Mouse (Mus musculus): ENCODE results near the gene Il27ra. TPM values are rescaled to one million over a fixed set of nuclear protein-coding genes. Genes with fewer than 3 reads are reported as not detected.

Gene Il27ra
- polyA plus RNA-seq, 1 experiment, result 0.33 TPM

DNA sequence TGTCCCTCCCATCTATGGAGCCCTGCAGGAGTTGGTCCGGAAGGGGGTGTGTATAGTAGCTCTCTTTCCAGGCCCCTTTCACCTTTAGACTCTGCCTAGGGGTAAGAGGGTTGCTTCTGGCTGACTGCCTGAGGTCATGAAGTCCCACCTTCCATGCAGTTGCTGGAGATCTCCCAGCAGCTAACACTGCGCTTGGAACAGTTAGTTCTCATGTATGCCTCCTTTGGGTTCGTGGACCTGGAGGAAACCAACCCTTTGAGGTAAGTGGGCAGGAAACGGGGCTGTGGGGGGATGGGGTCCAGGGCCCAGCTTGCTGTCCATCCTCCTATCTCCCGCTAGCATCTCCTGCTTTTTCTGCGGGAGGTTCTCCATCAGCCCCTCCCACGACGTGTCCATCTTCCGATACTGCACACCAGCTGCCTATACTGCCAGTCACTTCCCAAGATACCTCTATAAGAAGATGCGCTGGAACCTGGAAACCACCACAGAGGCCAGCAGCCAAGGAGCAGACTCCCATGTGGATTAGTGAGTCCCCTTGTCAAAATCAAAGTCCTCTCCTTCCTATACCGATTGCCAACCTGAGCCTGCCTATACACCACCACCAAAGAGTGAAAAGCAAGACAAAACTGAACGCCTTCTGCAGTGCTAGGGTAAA is 39.3 kb downstream of the Il27ra start:
- H3K4me1 ChIP-seq (ENCODE audit: control insufficient read depth, insufficient read depth, low read length), result peaks cover 5% of the 10 kb centered on the region
- TF ChIP-seq CTCF (IDR thresholded peaks at IDR 0.05; ENCODE audit: extremely low read depth, insufficient read depth, low read length) (no peak), POLR2A (IDR thresholded peaks at IDR 0.05; ENCODE audit: extremely low read depth, insufficient read depth, low read length) (no peak)
- no peak overlapping the region for H3K4me3 ChIP-seq (ENCODE audit: insufficient read depth, low read length)
- H3K27ac ChIP-seq (ENCODE audit: insufficient read depth, low read length), result no peak overlapping the region

DNA sequence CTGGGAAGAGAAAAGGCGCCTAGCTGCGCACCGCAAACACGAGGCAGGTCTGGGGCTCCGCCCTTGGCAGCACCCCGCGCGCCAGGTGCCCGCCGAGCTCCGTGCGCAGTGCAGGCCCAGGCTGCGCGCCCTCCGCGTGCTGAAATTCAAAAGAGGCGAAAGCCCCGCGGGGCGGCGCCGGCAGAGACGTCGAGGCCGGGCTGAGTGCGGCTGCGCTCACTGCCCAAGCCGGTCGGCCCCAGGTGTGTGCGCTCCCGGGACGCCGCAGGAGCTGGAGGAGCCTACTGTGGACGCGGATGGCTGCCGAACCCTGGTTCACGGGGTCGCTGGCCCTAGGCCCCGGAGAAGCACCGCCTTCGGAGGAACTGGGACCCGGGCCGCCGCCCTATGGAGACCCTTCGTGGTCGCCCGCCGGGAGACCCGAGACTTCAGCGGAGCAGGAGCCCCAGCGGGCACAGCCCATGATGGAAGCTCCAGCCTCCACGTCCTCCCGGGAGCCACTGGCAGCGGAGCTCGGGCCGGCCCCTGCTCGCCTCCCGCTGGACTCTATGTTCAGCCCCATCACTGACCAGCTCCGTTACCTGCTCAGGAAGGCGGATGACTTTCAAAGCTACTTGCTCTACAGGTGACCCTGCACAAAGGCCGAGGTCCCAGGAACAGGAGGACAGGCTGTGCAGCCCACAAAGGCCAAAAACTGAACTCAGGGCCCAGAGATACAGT is 40.9 kb downstream of the Il27ra start, which contains the start of gene 1700067K01Rik:
Gene 1700067K01Rik (plus strand): TSS at position 222 of the 720 bp plus-strand sequence.
- H3K4me3 ChIP-seq (ENCODE audit: insufficient read depth, low read length), result no peak within 1 kb of the TSS
- H3K4me1 ChIP-seq (ENCODE audit: control insufficient read depth, insufficient read depth, low read length), result peaks cover 5% of the 10 kb centered on the region
- H3K27ac ChIP-seq (ENCODE audit: insufficient read depth, low read length), result no peak within 1 kb of the TSS
- TF ChIP-seq CTCF (IDR thresholded peaks at IDR 0.05; ENCODE audit: extremely low read depth, insufficient read depth, low read length), result no peak

DNA sequence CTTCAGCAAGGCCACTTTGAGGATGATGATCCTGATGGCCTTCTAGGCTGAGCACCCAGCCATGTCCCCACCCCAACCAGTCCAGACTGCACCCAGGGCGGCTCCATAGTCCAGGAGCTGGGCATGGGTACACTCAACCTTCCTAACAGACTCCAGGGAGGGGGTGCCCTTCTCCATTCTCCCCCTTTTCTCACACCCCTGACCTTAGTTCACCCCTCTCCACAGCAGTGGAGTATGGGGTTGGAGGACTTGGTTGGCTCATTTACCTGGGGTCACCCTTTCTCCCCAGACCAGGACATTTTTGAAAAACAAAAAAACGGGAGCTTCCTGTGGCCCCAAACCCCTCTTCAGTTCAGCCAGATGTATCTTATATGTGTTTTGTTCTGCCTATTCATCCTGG is 42.6 kb downstream of the Il27ra start:
- TF ChIP-seq CTCF (IDR thresholded peaks at IDR 0.05; ENCODE audit: extremely low read depth, insufficient read depth, low read length), result no peak
- no peak for TF ChIP-seq POLR2A (IDR thresholded peaks at IDR 0.05; ENCODE audit: extremely low read depth, insufficient read depth, low read length)
- Histone ChIP-seq H3K4me1 (ENCODE audit: control insufficient read depth, insufficient read depth, low read length) (peaks cover 5% of the 10 kb centered on the region), H3K27ac (ENCODE audit: insufficient read depth, low read length) (no peak overlapping the region), H3K4me3 (ENCODE audit: insufficient read depth, low read length) (no peak overlapping the region)

DNA sequence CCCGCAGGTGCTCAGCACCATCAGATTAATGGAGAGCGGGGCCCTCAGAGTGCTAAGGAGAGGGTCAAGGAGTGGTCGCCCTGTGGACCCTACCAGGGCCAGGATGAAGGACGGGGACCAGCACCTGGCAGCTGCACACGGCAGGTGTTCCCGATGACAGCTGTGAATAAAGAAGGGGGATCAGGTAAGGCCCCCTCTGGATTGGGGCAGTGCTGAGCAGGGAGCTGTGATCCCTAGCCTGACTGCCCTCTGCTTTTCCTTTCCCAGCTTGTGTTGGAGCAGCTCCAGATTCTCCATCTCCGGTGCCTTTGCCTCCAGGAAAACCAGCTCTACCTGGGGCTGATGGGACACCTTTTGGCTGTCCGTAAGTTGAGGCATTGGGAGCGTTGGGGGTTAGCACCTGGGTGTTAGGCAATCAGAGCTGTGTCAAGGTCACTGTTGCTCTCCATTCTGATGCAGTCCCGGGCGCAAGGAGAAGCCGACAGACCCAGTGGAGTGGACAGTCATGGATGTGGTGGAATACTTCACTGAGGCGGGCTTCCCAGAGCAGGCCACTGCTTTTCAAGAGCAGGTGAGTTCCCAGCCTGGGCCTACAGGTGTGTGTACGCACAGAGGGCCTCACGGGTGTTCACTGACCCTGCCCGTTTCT is 43.2 kb downstream of the Il27ra start:
- Histone ChIP-seq H3K4me1 (ENCODE audit: control insufficient read depth, insufficient read depth, low read length) (peaks cover 5% of the 10 kb centered on the region), H3K4me3 (ENCODE audit: insufficient read depth, low read length) (peak overlapping the region; percentile 42; the same call in 1 of the 2 replicates), H3K27ac (ENCODE audit: insufficient read depth, low read length) (no peak overlapping the region)
- TF ChIP-seq POLR2A (IDR thresholded peaks at IDR 0.05; ENCODE audit: extremely low read depth, insufficient read depth, low read length) (no peak), CTCF (IDR thresholded peaks at IDR 0.05; ENCODE audit: extremely low read depth, insufficient read depth, low read length) (no peak)

DNA sequence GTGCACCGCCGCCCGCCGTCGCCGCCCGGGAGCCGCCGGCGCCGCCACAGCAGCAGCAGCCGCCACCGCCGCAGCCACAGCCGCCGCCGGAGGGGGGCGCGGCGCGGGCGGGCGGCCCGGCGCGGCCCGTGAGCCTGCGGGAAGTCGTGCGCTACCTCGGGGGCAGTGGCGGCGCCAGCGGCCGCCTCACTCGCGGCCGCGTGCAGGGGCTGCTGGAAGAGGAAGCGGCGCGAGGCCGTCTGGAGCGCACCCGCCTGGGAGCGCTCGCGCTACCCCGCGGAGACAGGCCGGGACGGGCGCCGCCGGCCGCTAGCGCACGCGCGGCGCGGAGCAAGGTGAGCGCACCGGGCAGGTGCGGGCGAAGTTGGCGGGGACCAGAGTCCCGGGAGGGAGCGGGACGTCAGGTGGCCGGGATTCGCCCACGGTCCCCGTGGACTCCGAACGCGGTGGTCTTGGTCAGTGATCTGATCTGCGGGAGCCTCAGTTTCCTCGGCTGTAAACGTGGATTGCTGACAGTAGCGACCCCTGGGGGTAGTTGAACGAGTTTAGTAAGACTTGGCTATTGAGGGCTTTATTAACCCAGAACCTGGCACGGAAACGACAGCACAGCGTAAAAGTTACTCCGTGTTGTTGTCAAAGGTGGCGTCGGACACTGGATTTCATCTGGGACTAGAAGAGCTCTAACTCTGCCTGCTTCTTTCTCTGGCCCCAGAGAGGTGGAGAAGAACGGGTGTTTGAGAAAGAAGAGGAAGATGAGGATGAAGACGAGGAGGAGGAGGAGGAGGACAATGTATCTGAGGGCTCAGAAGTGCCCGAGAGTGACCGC is 43.9 kb downstream of the Il27ra start:
- no peak for TF ChIP-seq POLR2A (IDR thresholded peaks at IDR 0.05; ENCODE audit: extremely low read depth, insufficient read depth, low read length)
- TF ChIP-seq CTCF (IDR thresholded peaks at IDR 0.05; ENCODE audit: extremely low read depth, insufficient read depth, low read length), result peak; percentile 26; the same call in 1 of the 2 replicates
- Histone ChIP-seq H3K27ac (ENCODE audit: insufficient read depth, low read length) (peak overlapping the region; percentile 68; the same call in 1 of the 2 replicates), H3K4me3 (ENCODE audit: insufficient read depth, low read length) (peak overlapping the region; percentile 42), H3K4me1 (ENCODE audit: control insufficient read depth, insufficient read depth, low read length) (peaks cover 1% of the 10 kb centered on the region; the same call in 1 of the 2 replicates)

DNA sequence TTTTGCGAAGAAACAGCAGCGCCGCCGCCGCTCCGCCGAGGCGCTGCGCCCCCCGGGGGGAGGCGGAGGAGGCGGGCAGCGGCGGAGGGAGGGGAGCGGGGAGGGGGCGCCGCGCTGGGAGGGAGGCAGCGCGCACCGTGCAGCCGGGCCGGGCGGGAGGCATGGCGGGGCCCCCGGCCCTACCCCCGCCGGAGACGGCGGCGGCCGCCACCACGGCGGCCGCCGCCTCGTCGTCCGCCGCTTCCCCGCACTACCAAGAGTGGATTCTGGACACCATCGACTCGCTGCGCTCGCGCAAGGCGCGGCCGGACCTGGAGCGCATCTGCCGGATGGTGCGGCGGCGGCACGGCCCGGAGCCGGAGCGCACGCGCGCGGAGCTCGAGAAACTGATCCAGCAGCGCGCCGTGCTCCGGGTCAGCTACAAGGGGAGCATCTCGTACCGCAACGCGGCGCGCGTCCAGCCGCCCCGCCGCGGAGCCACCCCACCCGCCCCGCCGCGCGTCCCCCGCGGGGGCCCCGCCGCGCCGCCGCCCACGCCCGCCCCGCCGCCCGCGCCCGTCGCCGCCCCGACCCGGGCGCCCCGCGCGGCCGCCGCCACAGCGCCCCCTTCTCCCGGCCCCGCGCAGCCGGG is 44.8 kb downstream of the Il27ra start, which contains the start of gene Samd1:
Gene Samd1 (plus strand): TSS at position 162 of the 631 bp plus-strand sequence.
- no peak for TF ChIP-seq POLR2A (IDR thresholded peaks at IDR 0.05; ENCODE audit: extremely low read depth, insufficient read depth, low read length)
- no peak for TF ChIP-seq CTCF (IDR thresholded peaks at IDR 0.05; ENCODE audit: extremely low read depth, insufficient read depth, low read length)
- H3K27ac ChIP-seq (ENCODE audit: insufficient read depth, low read length), result peak within 1 kb of the TSS; percentile 90
- no peaks in the 10 kb centered on the region for H3K4me1 ChIP-seq (ENCODE audit: control insufficient read depth, insufficient read depth, low read length)
- H3K4me3 ChIP-seq (ENCODE audit: insufficient read depth, low read length), result peak within 1 kb of the TSS; percentile 57

DNA sequence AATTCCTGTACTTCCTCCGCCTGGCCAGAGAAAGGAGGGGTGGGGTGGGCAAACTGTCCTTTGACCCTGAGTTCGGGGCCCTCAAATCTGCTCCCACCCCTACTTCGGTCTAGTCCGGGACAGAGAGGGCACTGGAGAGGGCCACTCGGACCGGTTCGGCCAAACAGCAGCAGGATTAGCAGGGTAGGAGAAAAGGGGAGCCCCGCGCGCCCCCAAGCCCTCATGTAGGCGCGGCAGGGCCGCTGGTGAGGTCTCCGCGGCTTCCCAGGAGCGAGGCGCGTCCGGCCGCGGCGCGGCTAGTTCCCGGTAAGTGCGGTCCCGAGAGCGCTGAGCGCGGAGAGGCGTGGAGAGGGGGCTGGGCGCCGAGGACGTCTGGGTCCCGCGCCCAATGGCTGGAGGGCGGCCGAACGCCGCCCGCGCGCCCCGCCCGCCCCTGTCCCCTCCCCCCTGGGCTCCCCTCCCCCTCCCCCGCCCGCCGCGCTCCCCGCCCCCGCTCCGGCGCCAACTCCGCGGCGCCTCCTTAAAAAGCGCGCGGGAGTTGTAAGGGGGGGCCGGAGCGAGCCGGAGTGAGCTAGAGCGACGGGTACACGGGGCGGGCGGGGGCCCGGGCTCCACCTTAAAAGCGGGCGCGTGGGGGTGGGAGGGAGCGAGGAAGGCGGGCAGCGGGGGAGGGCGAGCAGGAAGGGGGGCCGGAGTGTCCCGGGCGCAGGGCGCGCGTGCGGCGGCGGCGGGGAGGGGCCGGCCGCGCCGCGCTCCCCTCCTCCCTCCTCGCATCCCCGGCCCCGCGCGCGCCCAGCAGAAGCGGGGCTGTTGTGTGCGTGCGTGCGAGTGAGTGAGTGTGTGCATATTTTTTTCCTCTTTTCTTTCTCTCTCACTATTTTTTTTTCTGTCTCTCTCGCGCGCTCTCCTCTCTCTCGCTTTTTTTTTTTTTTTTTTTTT is 45.6 kb downstream of the Il27ra start:
- Histone ChIP-seq H3K27ac (ENCODE audit: insufficient read depth, low read length) (peak overlapping the region; percentile 90), H3K4me3 (ENCODE audit: insufficient read depth, low read length) (peak overlapping the region; percentile 57), H3K4me1 (ENCODE audit: control insufficient read depth, insufficient read depth, low read length) (no peaks in the 10 kb centered on the region)
- TF ChIP-seq POLR2A (IDR thresholded peaks at IDR 0.05; ENCODE audit: extremely low read depth, insufficient read depth, low read length) (0 out of 2 replicates have a peak, but pooled peaks have one; percentile 62), CTCF (IDR thresholded peaks at IDR 0.05; ENCODE audit: extremely low read depth, insufficient read depth, low read length) (no peak)

DNA sequence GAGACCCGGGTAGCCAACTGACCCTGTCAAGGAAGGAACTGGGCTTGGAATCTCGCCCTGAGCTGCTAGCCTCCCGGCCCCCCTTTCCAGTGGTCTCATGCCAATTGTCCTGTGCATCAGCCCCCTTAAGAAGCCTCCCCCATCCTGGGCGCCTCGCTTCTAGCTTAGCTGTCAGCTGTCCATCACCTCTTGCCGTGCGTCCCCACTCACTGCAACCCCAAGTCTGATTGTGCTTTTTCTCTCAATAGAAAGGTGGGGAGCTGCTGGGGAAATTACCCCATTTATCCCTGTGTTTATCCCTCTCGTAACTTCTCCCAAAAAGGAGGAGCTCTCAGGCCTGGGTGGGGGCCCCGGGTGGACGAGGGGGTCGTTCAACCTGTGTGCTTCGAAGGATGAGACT is 46.4 kb downstream of the Il27ra start:
- Histone ChIP-seq H3K4me3 (ENCODE audit: insufficient read depth, low read length) (no peak overlapping the region), H3K27ac (ENCODE audit: insufficient read depth, low read length) (no peak overlapping the region), H3K4me1 (ENCODE audit: control insufficient read depth, insufficient read depth, low read length) (no peaks in the 10 kb centered on the region)
- no peak for TF ChIP-seq CTCF (IDR thresholded peaks at IDR 0.05; ENCODE audit: extremely low read depth, insufficient read depth, low read length)
- TF ChIP-seq POLR2A (IDR thresholded peaks at IDR 0.05; ENCODE audit: extremely low read depth, insufficient read depth, low read length), result no peak
